Mouse (Mus musculus): ENCODE data around the gene Tmco2.

GRCm38 (mm10) chr4:121088696-121089095, 20.3 kb downstream of the Tmco2 start:
- TF ChIP-seq POLR2A (IDR thresholded peaks at IDR 0.05; ENCODE audit: low read depth, low read length) (no peak), CTCF (IDR thresholded peaks at IDR 0.05; ENCODE audit: extremely low read depth, insufficient read depth, insufficient read length, insufficient replicate concordance) (no peak)
